Mouse (Mus musculus) heart, adult 2 months (tissue): ENCODE results near the gene Zfp354c.

Experiments used
- CTCF ChIP-seq: fragments of 200-600 bp; IDR thresholded peaks from 2 replicates; pipeline ENCODE4 v1.8.1; 2022; ENCODE audit warnings: antibody characterized with exemption, mild to moderate bottlenecking, moderate library complexity
- POLR2A ChIP-seq: fragments of 200-500 bp; IDR thresholded peaks from 2 replicates; pipeline ENCODE4 v1.6.1; 2011; ENCODE audit warnings: mild to moderate bottlenecking, low read depth, low read length, control low read depth; ENCODE audit not compliant: insufficient read depth

DNA sequence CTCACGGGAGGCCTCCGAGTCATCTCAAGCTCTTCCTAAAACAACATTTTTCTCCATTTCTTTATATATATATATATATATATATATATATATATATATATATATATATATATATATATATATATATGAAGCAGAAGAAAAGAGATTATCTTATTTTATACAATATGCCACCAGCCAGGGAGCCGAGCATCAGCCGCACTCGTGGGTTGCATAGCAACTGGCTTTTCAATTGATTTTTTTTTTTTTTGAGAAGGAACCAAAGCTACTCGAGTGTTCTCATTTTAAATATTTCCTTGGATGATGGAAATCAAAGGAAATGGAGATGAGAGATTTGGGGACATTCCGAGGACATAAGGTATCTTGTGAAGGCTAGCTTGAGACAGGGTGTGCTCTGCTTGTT, 61.1 kb downstream of the Zfp354c start:
- TF ChIP-seq POLR2A (no peak), CTCF (no peak)
